Mouse (Mus musculus) intestine, embryonic 16.5 days (tissue): ENCODE results near the gene Reg4. TPM values are rescaled to one million over a fixed set of nuclear protein-coding genes. Genes with fewer than 3 reads are reported as not detected.

ENCODE experiments used
- ATAC-seq: fragments of 200-750 bp; cut with Nextera tagmentation; 2 replicates; pipeline ENCODE4 v1.8.0; 2017; ENCODE audit warnings: moderate TSS enrichment, moderate library complexity
- H3K27ac ChIP-seq: fragments of 300-500 bp; sonication (generic); 2 replicates; pipeline ENCODE4 v1.5.1; 2014; ENCODE audit warnings: mild to moderate bottlenecking, low read length
- H3K27me3 ChIP-seq: fragments of 300-500 bp; sonication (generic); replicated peaks from 2 replicates; pipeline ENCODE4 v1.6.1; 2014; ENCODE audit warnings: low read length, control low read depth, mixed read lengths; ENCODE audit not compliant: control insufficient read depth, insufficient read depth
- H3K36me3 ChIP-seq: fragments of 300-500 bp; sonication (generic); 2 replicates; pipeline ENCODE4 v1.6.1; 2014; ENCODE audit warnings: low read length, control low read depth; ENCODE audit not compliant: control insufficient read depth, insufficient read depth
- H3K4me1 ChIP-seq: fragments of 300-500 bp; sonication (generic); 2 replicates; pipeline ENCODE4 v1.6.1; 2014; ENCODE audit warnings: low read length, control low read depth, mixed read lengths; ENCODE audit not compliant: control insufficient read depth, insufficient read depth
- H3K4me2 ChIP-seq: fragments of 300-500 bp; sonication (generic); 2 replicates; pipeline ENCODE4 v1.6.1; 2014; ENCODE audit warnings: low read depth, low read length, control low read depth
- H3K4me3 ChIP-seq: fragments of 300-500 bp; sonication (generic); 2 replicates; pipeline ENCODE4 v1.5.1; 2014; ENCODE audit warnings: mild to moderate bottlenecking, low read length
- H3K9ac ChIP-seq: fragments of 300-500 bp; sonication (generic); 2 replicates; pipeline ENCODE4 v1.6.1; 2014; ENCODE audit warnings: low read depth, low read length
- H3K9me3 ChIP-seq: fragments of 300-500 bp; sonication (generic); 2 replicates; pipeline ENCODE4 v1.6.1; 2016; ENCODE audit warnings: low read length, control low read depth; ENCODE audit not compliant: control insufficient read depth
- WGBS: fragments of 180-500 bp; shearing (Covaris S2); extraction: QIAGEN DNeasy Blood & Tissue Kit; methylation state at CpG from one replicate; pipeline ENCODE4 v1.1.7; 2014; 5-methylcytosine and 5-hydroxymethylcytosine counted together
- polyA plus RNA-seq: library from polyadenylated mRNA; unstranded; fragments of >200 nt; fragmentation: Nextera tagmentation; extraction: Ambion mirVana; gene quantifications from 2 replicates; pipeline ENCODE4 v1.2.1, GENCODE M21; 2015

Gene Reg4
- polyA plus RNA-seq, 1 experiment from 2014 or later = 28.4 TPM

- H3K27me3 ChIP-seq = no peaks in the 10 kb centered on the region
- H3K4me3 ChIP-seq = no peak overlapping the region
- H3K36me3 ChIP-seq = no peaks in the 10 kb centered on the region
- WGBS = 79% methylated on average over 4 of the region's 4 CpGs
- H3K9me3 ChIP-seq = no peaks in the 10 kb centered on the region
- no peak overlapping the region for H3K9ac ChIP-seq
- H3K4me2 ChIP-seq = no peak overlapping the region
- H3K27ac ChIP-seq = no peak overlapping the region
- ATAC-seq = no peak
- H3K4me1 ChIP-seq = 0 out of 2 replicates have a peak, but pooled peaks cover 3% of the 10 kb centered on the region
Observed at GRCm38 (mm10) chr3:98209161-98209560, 12.8 kb upstream of the Reg4 start.

DNA sequence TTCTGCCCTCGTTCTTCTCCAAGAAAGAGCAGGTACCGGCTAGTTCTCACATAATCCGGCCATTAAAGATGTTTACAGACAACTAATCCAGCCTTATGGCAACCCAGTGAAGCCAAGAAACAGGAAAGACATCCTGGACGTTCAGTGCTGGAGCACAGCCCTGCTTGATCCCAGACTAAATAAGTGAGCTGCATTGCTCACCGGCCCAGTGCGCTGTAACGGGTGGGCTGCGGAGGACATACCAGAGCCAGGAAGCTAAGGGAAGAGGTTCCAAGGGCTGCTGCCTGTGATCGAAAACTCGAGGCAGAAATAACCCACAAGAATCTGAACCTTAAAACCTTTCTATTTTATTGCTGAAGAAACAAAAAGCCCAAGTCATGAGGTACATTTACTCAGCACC is 11.1 kb upstream of the Reg4 start:
- no peak overlapping the region for H3K9ac ChIP-seq
- no peak overlapping the region for H3K4me2 ChIP-seq
- H3K27me3 ChIP-seq = no peaks in the 10 kb centered on the region
- ATAC-seq = no peak
- no peak overlapping the region for H3K4me3 ChIP-seq
- 49% methylated on average over 10 of the region's 10 CpGs for WGBS
- H3K9me3 ChIP-seq = no peaks in the 10 kb centered on the region
- no peaks in the 10 kb centered on the region for H3K36me3 ChIP-seq
- no peak overlapping the region for H3K27ac ChIP-seq
- 0 out of 2 replicates have a peak, but pooled peaks cover 3% of the 10 kb centered on the region for H3K4me1 ChIP-seq

- no peak overlapping the region for H3K4me2 ChIP-seq
- 67% methylated on average over 7 of the region's 7 CpGs for WGBS
- no peaks in the 10 kb centered on the region for H3K27me3 ChIP-seq
- no peak overlapping the region for H3K27ac ChIP-seq
- H3K4me3 ChIP-seq = no peak overlapping the region
- no peak for ATAC-seq
- H3K4me1 ChIP-seq = 0 out of 2 replicates have a peak, but pooled peaks cover 3% of the 10 kb centered on the region
- H3K9ac ChIP-seq = no peak overlapping the region
- H3K9me3 ChIP-seq = no peaks in the 10 kb centered on the region
- no peaks in the 10 kb centered on the region for H3K36me3 ChIP-seq
Observed at GRCm38 (mm10) chr3:98211301-98212081, 10.5 kb upstream of the Reg4 start.

GRCm38 (mm10) chr3:98216296-98216695 is 5.7 kb upstream of the Reg4 start:
- no peaks in the 10 kb centered on the region for H3K9me3 ChIP-seq
- no peak overlapping the region for H3K27ac ChIP-seq
- H3K36me3 ChIP-seq = no peaks in the 10 kb centered on the region
- no peak overlapping the region for H3K4me3 ChIP-seq
- no peaks in the 10 kb centered on the region for H3K27me3 ChIP-seq
- no peaks in the 10 kb centered on the region for H3K4me1 ChIP-seq
- 77% methylated on average over 3 of the region's 3 CpGs for WGBS
- H3K9ac ChIP-seq = no peak overlapping the region
- no peak for ATAC-seq
- no peak overlapping the region for H3K4me2 ChIP-seq

- no peaks in the 10 kb centered on the region for H3K9me3 ChIP-seq
- 52% methylated on average over 3 of the region's 3 CpGs for WGBS
- H3K27me3 ChIP-seq = no peaks in the 10 kb centered on the region
- ATAC-seq = no peak
- no peak overlapping the region for H3K4me2 ChIP-seq
- peaks cover 4% of the 10 kb centered on the region; the same call in 1 of the 2 replicates for H3K4me1 ChIP-seq
- no peak overlapping the region for H3K9ac ChIP-seq
- no peak overlapping the region for H3K4me3 ChIP-seq
- no peak overlapping the region for H3K27ac ChIP-seq
- H3K36me3 ChIP-seq = no peaks in the 10 kb centered on the region
Observed at GRCm38 (mm10) chr3:98223263-98223662, 1.3 kb downstream of the Reg4 start.

DNA sequence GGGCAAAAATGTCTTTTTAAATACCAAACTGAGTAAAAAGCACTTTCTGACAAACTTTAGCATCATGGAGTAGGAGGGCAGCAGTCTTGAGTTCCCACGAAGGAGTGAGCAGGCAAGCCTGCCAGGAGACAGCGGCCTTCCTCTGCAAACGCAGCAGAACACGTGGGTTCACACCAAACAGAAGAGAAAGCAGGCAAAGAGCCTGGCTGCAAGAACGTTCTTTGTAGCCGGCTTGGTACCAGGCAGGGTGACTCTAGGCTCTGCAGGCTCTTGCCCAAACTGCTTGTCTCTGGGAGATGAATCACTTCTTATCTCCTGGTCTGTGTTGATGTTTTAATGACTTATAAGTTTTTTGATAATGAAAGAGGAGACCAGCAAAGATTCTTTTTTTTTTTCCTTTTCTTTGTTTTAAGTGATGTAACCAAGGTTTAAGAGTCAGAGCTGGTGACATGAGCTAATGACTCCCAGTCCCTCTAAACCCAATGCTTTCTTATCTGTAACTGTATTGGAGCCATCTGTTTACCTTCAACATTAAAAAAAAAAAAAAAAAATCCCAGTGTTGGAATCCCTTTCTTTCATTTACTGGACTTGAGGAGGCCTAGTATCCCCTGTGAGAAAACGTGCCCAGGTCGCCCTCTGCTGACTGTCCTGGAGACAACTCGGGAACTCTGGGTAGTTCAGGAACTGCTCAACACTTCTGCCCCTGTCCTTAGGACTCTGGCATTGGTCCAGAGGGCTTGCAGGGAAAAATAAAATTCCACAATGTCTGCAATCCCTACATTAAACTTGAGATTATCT is 2.0 kb downstream of the Reg4 start:
- peak; percentile 72 for ATAC-seq
- Histone ChIP-seq H3K36me3 (no peaks in the 10 kb centered on the region), H3K4me3 (no peak overlapping the region), H3K4me2 (no peak overlapping the region), H3K9ac (no peak overlapping the region), H3K9me3 (no peaks in the 10 kb centered on the region), H3K27me3 (no peaks in the 10 kb centered on the region), H3K27ac (no peak overlapping the region), H3K4me1 (peaks cover 4% of the 10 kb centered on the region; the same call in 1 of the 2 replicates)
- 10% methylated on average over 9 of the region's 9 CpGs for WGBS

- H3K9me3 ChIP-seq = no peaks in the 10 kb centered on the region
- WGBS = 87% methylated on average over 7 of the region's 7 CpGs
- H3K36me3 ChIP-seq = no peaks in the 10 kb centered on the region
- H3K4me3 ChIP-seq = no peak overlapping the region
- no peak for ATAC-seq
- H3K4me1 ChIP-seq = peaks cover 4% of the 10 kb centered on the region; the same call in 1 of the 2 replicates
- no peaks in the 10 kb centered on the region for H3K27me3 ChIP-seq
- no peak overlapping the region for H3K4me2 ChIP-seq
- H3K27ac ChIP-seq = no peak overlapping the region; the same call in 1 of the 2 replicates
- no peak overlapping the region for H3K9ac ChIP-seq
Observed at GRCm38 (mm10) chr3:98224975-98225374, 3.0 kb downstream of the Reg4 start.

DNA sequence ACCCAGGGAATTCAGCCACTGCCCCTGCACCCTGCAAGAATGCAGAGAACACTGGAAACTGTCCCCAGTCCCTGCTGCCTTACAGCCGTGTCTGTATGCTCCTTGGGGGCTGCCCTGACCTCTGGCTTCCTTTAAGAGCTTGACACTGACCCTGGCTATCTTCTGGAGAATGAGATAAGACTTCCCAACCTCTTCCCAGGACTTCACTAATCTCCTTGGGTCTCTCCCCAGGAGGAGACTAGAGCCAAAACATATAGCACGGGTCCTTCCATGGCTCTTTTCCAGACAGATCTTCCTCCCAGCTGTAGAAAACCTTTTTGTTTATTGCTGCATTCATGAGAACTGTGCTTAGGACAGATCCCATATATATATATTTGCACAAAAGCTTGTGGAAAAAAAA is 3.8 kb downstream of the Reg4 start:
- Histone ChIP-seq H3K27ac (peak overlapping the region; percentile 32), H3K9me3 (no peaks in the 10 kb centered on the region), H3K4me2 (no peak overlapping the region), H3K9ac (no peak overlapping the region), H3K36me3 (no peaks in the 10 kb centered on the region), H3K27me3 (no peaks in the 10 kb centered on the region), H3K4me3 (no peak overlapping the region), H3K4me1 (peaks cover 4% of the 10 kb centered on the region; the same call in 1 of the 2 replicates)
- 0 out of 2 replicates have a peak, but pooled peaks have one; percentile 19 for ATAC-seq
- 37% methylated on average over 2 of the region's 2 CpGs for WGBS

DNA sequence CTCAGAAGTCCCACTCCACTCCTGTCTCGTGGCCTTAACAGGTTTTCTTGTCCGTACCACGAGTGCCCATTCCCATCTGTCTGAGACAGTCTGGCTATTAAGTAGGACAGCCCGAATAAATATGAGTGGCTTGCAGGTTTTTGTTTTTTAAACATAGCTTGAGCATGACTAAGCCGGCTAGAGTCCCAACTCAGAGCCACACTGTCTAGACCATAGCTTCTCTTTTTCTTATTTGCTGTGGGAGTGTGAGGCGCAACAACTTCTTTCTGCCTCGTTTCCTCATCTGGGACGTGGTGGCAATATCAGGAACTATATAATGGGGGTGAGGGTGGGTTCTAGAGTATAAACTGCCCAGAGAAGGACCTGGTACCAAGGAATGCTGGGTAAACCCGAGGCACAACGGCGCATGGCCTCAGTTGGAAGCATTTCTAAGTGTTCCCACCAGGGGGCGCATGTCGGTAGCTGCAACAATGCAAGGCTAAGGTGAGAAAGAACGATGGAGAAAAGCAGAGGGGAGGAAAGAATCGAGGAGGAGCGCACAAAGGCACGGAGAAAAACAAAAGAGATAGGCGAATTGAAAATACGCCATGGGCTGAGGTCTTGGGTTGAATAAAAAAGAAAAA is 5.1 kb downstream of the Reg4 start:
- Histone ChIP-seq H3K4me3 (no peak overlapping the region), H3K27ac (no peak overlapping the region), H3K4me2 (no peak overlapping the region), H3K27me3 (no peaks in the 10 kb centered on the region), H3K4me1 (peaks cover 4% of the 10 kb centered on the region; the same call in 1 of the 2 replicates), H3K9ac (no peak overlapping the region), H3K36me3 (no peaks in the 10 kb centered on the region), H3K9me3 (no peaks in the 10 kb centered on the region)
- WGBS = 34% methylated on average over 19 of the region's 19 CpGs
- ATAC-seq = peak; percentile 33
